Mouse (Mus musculus) MEL (cell line): ENCODE measurements around the gene Ipo7. TPM values are rescaled to one million over a fixed set of nuclear protein-coding genes. Genes with fewer than 3 reads are reported as not detected.

ENCODE experiments used
- DNase-seq: peaks from one replicate; pipeline ENCODE4 v3.0.0; 2011; ENCODE audit warnings: low read depth, low spot score
- H3K27ac ChIP-seq: 2 replicates; pipeline ENCODE4 v1.5.1; 2012; ENCODE audit warnings: low read depth, mild to moderate bottlenecking, control low read depth, low read length, moderate library complexity; ENCODE audit not compliant: control insufficient read depth
- H3K27me3 ChIP-seq, 2 experiments: fragments of 150-350 bp in 1 of 2; sonication (generic) in 1 of 2; 2 replicates each; pipeline ENCODE4 v1.6.1; 2012; ENCODE audit warnings: low read length in 2 of 2, mild to moderate bottlenecking in 2 of 2, improper control_type of control experiment in 1 of 2, moderate library complexity in 1 of 2; ENCODE audit not compliant: insufficient read depth in 2 of 2, control insufficient read depth in 1 of 2
- H3K36me3 ChIP-seq, 2 experiments: 2 replicates each; pipeline ENCODE4 v1.6.1; 2012 to 2014; ENCODE audit warnings: low read length in 2 of 2, improper control_type of control experiment in 1 of 2, inconsistent platforms in 1 of 2, mild to moderate bottlenecking in 1 of 2; ENCODE audit not compliant: insufficient read depth in 2 of 2, control insufficient read depth in 1 of 2
- H3K4me1 ChIP-seq, 2 experiments: fragments of 150-350 bp in 1 of 2; sonication (generic) in 1 of 2; 2 replicates each; pipeline ENCODE4 v1.6.1; 2012; ENCODE audit warnings: low read length in 2 of 2, improper control_type of control experiment in 1 of 2, mild to moderate bottlenecking in 1 of 2; ENCODE audit not compliant: insufficient read depth in 2 of 2, control insufficient read depth in 1 of 2
- H3K4me3 ChIP-seq, 2 experiments: fragments of 150-350 bp in 1 of 2; sonication (generic) in 1 of 2; 2 replicates each; pipeline ENCODE4 v1.5.1; 2012; ENCODE audit warnings: low read depth in 2 of 2, low read length in 2 of 2, mild to moderate bottlenecking in 2 of 2, moderate library complexity in 2 of 2, control low read depth in 1 of 2, improper control_type of control experiment in 1 of 2; ENCODE audit not compliant: control insufficient read depth in 1 of 2, insufficient read depth in 1 of 2
- H3K79me2 ChIP-seq: 2 replicates; pipeline ENCODE4 v1.6.1; 2012; ENCODE audit warnings: mild to moderate bottlenecking, low read length, moderate library complexity; ENCODE audit not compliant: control insufficient read depth, poor library complexity, insufficient read depth
- H3K9ac ChIP-seq: 2 replicates; pipeline ENCODE4 v1.6.1; 2012; ENCODE audit warnings: low read depth, mild to moderate bottlenecking, control low read depth, low read length, moderate library complexity; ENCODE audit not compliant: control insufficient read depth, poor library complexity, severe bottlenecking
- H3K9me3 ChIP-seq: fragments of 150-350 bp; sonication (generic); replicated peaks from 2 replicates; pipeline ENCODE4 v1.6.1; 2012; ENCODE audit warnings: mild to moderate bottlenecking, low read length, improper control_type of control experiment, moderate library complexity; ENCODE audit not compliant: insufficient read depth
- CHD2 ChIP-seq: IDR thresholded peaks from 2 replicates; pipeline ENCODE4 v1.6.1; 2011; ENCODE audit warnings: low read length, improper control_type of control experiment
- E2F4 ChIP-seq: IDR thresholded peaks from 2 replicates; pipeline ENCODE4 v1.6.1; 2011; ENCODE audit warnings: low read depth, low read length, improper control_type of control experiment, borderline replicate concordance
- ELF1 ChIP-seq: IDR thresholded peaks from 2 replicates; pipeline ENCODE4 v1.6.1; 2014; ENCODE audit warnings: low read depth, mild to moderate bottlenecking, inconsistent platforms, low read length, improper control_type of control experiment, moderate library complexity
- EP300 ChIP-seq, 2 experiments: IDR thresholded peaks; 2 replicates each; pipeline ENCODE4 v1.6.1; 2011; ENCODE audit warnings: improper control_type of control experiment in 2 of 2, low read length in 2 of 2, low read depth in 1 of 2, mild to moderate bottlenecking in 1 of 2
- ETS1 ChIP-seq: IDR thresholded peaks from 2 replicates; pipeline ENCODE4 v1.6.1; 2012; ENCODE audit warnings: low read depth, mild to moderate bottlenecking, inconsistent platforms, low read length, improper control_type of control experiment, moderate library complexity
- GATA1 ChIP-seq: IDR thresholded peaks from 2 replicates; pipeline ENCODE4 v1.6.1; 2011; ENCODE audit warnings: low read depth, low read length, improper control_type of control experiment
- HCFC1 ChIP-seq: IDR thresholded peaks from 2 replicates; pipeline ENCODE4 v1.6.1; 2012; ENCODE audit warnings: low read depth, mild to moderate bottlenecking, inconsistent platforms, low read length, improper control_type of control experiment, moderate library complexity
- MAZ ChIP-seq: IDR thresholded peaks from 2 replicates; pipeline ENCODE4 v1.6.1; 2012; ENCODE audit warnings: low read depth, mild to moderate bottlenecking, inconsistent platforms, low read length, improper control_type of control experiment
- MEF2A ChIP-seq: IDR thresholded peaks from 2 replicates; pipeline ENCODE4 v1.6.1; 2014; ENCODE audit warnings: low read depth, mild to moderate bottlenecking, inconsistent platforms, low read length, improper control_type of control experiment; ENCODE audit not compliant: poor library complexity, insufficient replicate concordance, severe bottlenecking; ENCODE audit errors: extremely low read depth
- MXI1 ChIP-seq: IDR thresholded peaks from 2 replicates; pipeline ENCODE4 v1.6.1; 2011; ENCODE audit warnings: mild to moderate bottlenecking, low read depth, low read length, improper control_type of control experiment
- MYB ChIP-seq: IDR thresholded peaks from 2 replicates; pipeline ENCODE4 v1.6.1; 2011; ENCODE audit warnings: mild to moderate bottlenecking, low read depth, low read length, improper control_type of control experiment
- MYC ChIP-seq: IDR thresholded peaks from 2 replicates; pipeline ENCODE4 v1.6.1; 2011; ENCODE audit warnings: low read depth, mild to moderate bottlenecking, low read length, improper control_type of control experiment, moderate library complexity
- NRF1 ChIP-seq: IDR thresholded peaks from 2 replicates; pipeline ENCODE4 v1.6.1; 2014; ENCODE audit warnings: low read depth, mild to moderate bottlenecking, inconsistent platforms, low read length, improper control_type of control experiment, moderate library complexity; ENCODE audit not compliant: poor library complexity, insufficient read depth, severe bottlenecking
- POLR2AphosphoS5 ChIP-seq: IDR thresholded peaks from 2 replicates; pipeline ENCODE4 v1.6.1; 2012; ENCODE audit warnings: low read depth, borderline replicate concordance, mild to moderate bottlenecking, inconsistent platforms, low read length, moderate library complexity, mixed read lengths
- RCOR1 ChIP-seq: IDR thresholded peaks from 2 replicates; pipeline ENCODE4 v1.6.1; 2012; ENCODE audit warnings: low read depth, mild to moderate bottlenecking, inconsistent platforms, low read length, improper control_type of control experiment
- SIN3A ChIP-seq: IDR thresholded peaks from 2 replicates; pipeline ENCODE4 v1.6.1; 2012; ENCODE audit warnings: low read length, improper control_type of control experiment, inconsistent platforms
- SMC3 ChIP-seq: IDR thresholded peaks from 2 replicates; pipeline ENCODE4 v1.6.1; 2011; ENCODE audit warnings: low read depth, low read length, improper control_type of control experiment
- TAL1 ChIP-seq: IDR thresholded peaks from 2 replicates; pipeline ENCODE4 v1.6.1; 2012; ENCODE audit warnings: mild to moderate bottlenecking, inconsistent platforms, low read length, moderate library complexity, mixed read lengths
- TCF12 ChIP-seq: IDR thresholded peaks from 2 replicates; pipeline ENCODE4 v1.6.1; 2014; ENCODE audit warnings: low read depth, mild to moderate bottlenecking, inconsistent platforms, low read length, improper control_type of control experiment, moderate library complexity
- USF1 ChIP-seq: IDR thresholded peaks from 2 replicates; pipeline ENCODE4 v1.6.1; 2014; ENCODE audit warnings: low read depth, mild to moderate bottlenecking, inconsistent platforms, low read length, improper control_type of control experiment, moderate library complexity
- ZKSCAN1 ChIP-seq: IDR thresholded peaks from 2 replicates; pipeline ENCODE4 v1.6.1; 2012; ENCODE audit warnings: low read depth, mild to moderate bottlenecking, inconsistent platforms, low read length, improper control_type of control experiment, moderate library complexity
- ZNF384 ChIP-seq: IDR thresholded peaks from 2 replicates; pipeline ENCODE4 v1.6.1; 2012; ENCODE audit warnings: low read depth, mild to moderate bottlenecking, inconsistent platforms, low read length, improper control_type of control experiment
- polyA plus RNA-seq, 2 experiments: library from polyadenylated mRNA; stranded (reverse) in 1 of 2; unstranded in 1 of 2; fragments of >175 nt in 1 of 2; fragments of >200 nt in 1 of 2; gene quantifications; 2 replicates each; pipeline versions ENCODE4 v1.2.1 to v1.2.4; 2012; ENCODE audit warnings: low replicate concordance in 2 of 2, low read depth in 1 of 2; ENCODE audit not compliant: insufficient read length in 2 of 2, insufficient read depth in 1 of 2, missing spikeins in 1 of 2
- total RNA-seq: library from RNA; depleted of rRNA; stranded (reverse); fragments of 300-350 nt; gene quantifications from 2 replicates; pipeline ENCODE4 v1.2.3, GENCODE M21; 2012

Ipo7 gene
- total and polyA plus RNA-seq, 3 experiments: 111 to 172 (median 145) TPM

DNA sequence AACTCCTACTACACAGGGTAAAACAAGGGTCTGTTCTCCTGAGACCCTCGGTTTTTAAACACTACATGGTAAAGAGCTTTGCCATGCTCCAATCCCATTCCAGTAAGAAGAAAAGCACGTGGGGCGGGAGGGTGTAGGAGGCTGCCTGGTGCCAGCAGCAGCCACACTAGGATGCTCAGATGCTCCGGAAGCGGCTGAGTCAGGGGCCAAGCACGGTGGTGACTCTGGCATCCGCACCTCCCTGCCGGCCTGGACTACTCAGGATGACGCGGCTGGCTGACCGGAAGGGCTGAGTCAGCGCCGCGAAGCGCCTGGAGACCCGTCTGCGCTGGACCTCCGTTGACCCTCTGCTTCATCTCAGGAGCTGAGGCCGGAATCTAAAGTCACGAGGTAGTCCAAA, 15.1 kb upstream of the Ipo7 start:
- H3K4me1 ChIP-seq: peaks cover 2 to 16% of the 10 kb centered on the region in 2 experiments; a peak in 3 of 4 replicates
- H3K9me3 ChIP-seq: no peaks in the 10 kb centered on the region
- no peaks in the 10 kb centered on the region for H3K27me3 ChIP-seq
- H3K79me2 ChIP-seq: no peaks in the 10 kb centered on the region
- no peak overlapping the region for H3K9ac ChIP-seq
- no peak for TF ChIP-seq USF1
- TF ChIP-seq MEF2A: no peak
- no peak for DNase-seq
- peaks cover 0 to 19% of the 10 kb centered on the region in 2 experiments; a peak in 2 of 4 replicates for H3K36me3 ChIP-seq
- no peak overlapping the region for H3K27ac ChIP-seq
- H3K4me3 ChIP-seq: no peak overlapping the region

- H3K79me2 ChIP-seq: no peaks in the 10 kb centered on the region
- TF ChIP-seq ETS1: peak; percentile 70; the same call in 1 of the 2 replicates
- peak; percentile 89 for TF ChIP-seq TCF12
- TF ChIP-seq EP300 (IDR thresholded peaks at IDR 0.05; ENCODE audit: low read depth in 1 of 2, low read length in 2 of 2): peak; percentile 83 to 88
- peak; percentile 100 for TF ChIP-seq RCOR1
- TF ChIP-seq SIN3A: 0 out of 2 replicates have a peak, but pooled peaks have one; percentile 42
- no peak for TF ChIP-seq E2F4
- no peak for TF ChIP-seq ZNF384
- peak; percentile 96 for TF ChIP-seq GATA1
- peak; percentile 89 for TF ChIP-seq TAL1
- TF ChIP-seq MYC: 0 out of 2 replicates have a peak, but pooled peaks have one; percentile 26
- H3K9ac ChIP-seq: no peak overlapping the region
- no peaks in the 10 kb centered on the region for H3K27me3 ChIP-seq
- DNase-seq: peak; percentile 81
- no peak overlapping the region for H3K4me3 ChIP-seq
- H3K36me3 ChIP-seq: peaks cover 0 to 28% of the 10 kb centered on the region in 2 experiments; a peak in 2 of 4 replicates
- H3K4me1 ChIP-seq: peaks cover 8 to 27% of the 10 kb centered on the region in 2 experiments
- peak overlapping the region; percentile 47 for H3K27ac ChIP-seq
- H3K9me3 ChIP-seq: no peaks in the 10 kb centered on the region
Measured at GRCm38 (mm10) chr7:110005976-110006375, 12.1 kb upstream of the Ipo7 start.

DNA sequence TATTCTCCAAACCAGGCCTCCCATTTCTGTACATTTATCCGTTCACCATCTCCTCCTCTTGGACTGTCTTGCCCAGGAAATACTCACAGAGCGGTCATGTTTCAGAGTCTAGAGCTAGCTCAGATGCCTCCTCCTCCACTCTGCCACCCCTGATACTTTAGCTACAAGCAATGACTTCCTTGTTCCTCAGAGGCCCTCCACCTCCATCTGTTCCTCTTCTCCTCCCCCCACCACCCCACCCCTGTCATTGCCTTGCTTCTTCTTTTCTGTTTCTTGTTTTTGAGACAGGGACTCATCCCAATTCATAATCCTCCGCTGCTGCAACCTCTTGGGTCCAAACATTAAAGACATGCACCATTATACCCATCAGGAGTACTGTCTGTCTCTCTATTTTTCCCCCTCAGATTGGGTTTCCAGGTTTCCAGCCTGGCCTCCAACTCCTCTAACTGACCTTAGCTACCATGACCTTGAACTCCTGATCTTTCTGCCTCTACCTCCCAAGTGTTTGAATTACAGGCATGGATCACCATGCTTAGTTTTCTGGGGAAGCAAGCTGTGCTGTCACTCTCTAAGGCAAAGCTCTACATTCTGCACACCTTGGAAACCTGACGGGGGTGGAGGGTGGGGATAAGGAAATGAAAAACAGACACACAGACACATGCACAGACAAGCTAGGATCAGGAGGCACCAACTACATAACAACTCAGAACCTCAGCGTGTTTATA, 11.4 kb upstream of the Ipo7 start:
- no peaks in the 10 kb centered on the region for H3K79me2 ChIP-seq
- no peak overlapping the region; the same call in 1 of the 2 replicates for H3K9ac ChIP-seq
- TF ChIP-seq ETS1 (peak; percentile 52; the same call in 1 of the 2 replicates), NRF1 (no peak), SIN3A (0 out of 2 replicates have a peak, but pooled peaks have one; percentile 35), GATA1 (no peak), MXI1 (peak; percentile 33; the same call in 1 of the 2 replicates), MYC (no peak), HCFC1 (0 out of 2 replicates have a peak, but pooled peaks have one; percentile 22), TCF12 (0 out of 2 replicates have a peak, but pooled peaks have one; percentile 20), MYB (no peak), ZKSCAN1 (no peak), ELF1 (peak; percentile 72), POLR2AphosphoS5 (no peak), EP300 (IDR thresholded peaks at IDR 0.05; ENCODE audit: low read depth in 1 of 2, low read length in 2 of 2) (peak; percentile 45 to 48; a peak in 2 of 4 replicates), MAZ (peak; percentile 89; the same call in 1 of the 2 replicates), SMC3 (no peak), CHD2 (peak; percentile 25; the same call in 1 of the 2 replicates)
- peaks cover 8 to 27% of the 10 kb centered on the region in 2 experiments for H3K4me1 ChIP-seq
- H3K27me3 ChIP-seq: no peaks in the 10 kb centered on the region
- no peaks in the 10 kb centered on the region for H3K9me3 ChIP-seq
- peaks cover 0 to 28% of the 10 kb centered on the region in 2 experiments; a peak in 2 of 4 replicates for H3K36me3 ChIP-seq
- H3K4me3 ChIP-seq: no peak overlapping the region
- peak overlapping the region; percentile 47 for H3K27ac ChIP-seq
- DNase-seq: peak; percentile 85
